Mouse (Mus musculus) midbrain, embryonic 10.5 days (tissue): ENCODE measurements around the gene Abcb8. TPM values are rescaled to one million over a fixed set of nuclear protein-coding genes. Genes with fewer than 3 reads are reported as not detected.
A peak's percentile ranks its signal among the peaks of the same experiment; 100 is the strongest.

Source experiments
- DNase-seq: peaks from one replicate; pipeline ENCODE4 v3.0.0-alpha.2; 2017; ENCODE audit warnings: low spot score
- H3K27ac ChIP-seq: fragments of 300-500 bp; sonication (generic); replicated peaks from 2 replicates; pipeline ENCODE4 v1.5.1; 2016; ENCODE audit warnings: mild to moderate bottlenecking
- H3K27me3 ChIP-seq: fragments of 300-500 bp; sonication (generic); 2 replicates; pipeline ENCODE4 v1.6.1; 2016; ENCODE audit warnings: low read depth, mild to moderate bottlenecking; ENCODE audit not compliant: poor library complexity, severe bottlenecking
- H3K36me3 ChIP-seq: fragments of 300-500 bp; sonication (generic); 2 replicates; pipeline ENCODE4 v1.6.1; 2016; ENCODE audit warnings: mild to moderate bottlenecking, moderate library complexity
- H3K4me1 ChIP-seq: fragments of 300-500 bp; sonication (generic); 2 replicates; pipeline ENCODE4 v1.6.1; 2016
- H3K4me3 ChIP-seq: fragments of 300-500 bp; sonication (generic); 2 replicates; pipeline ENCODE4 v1.5.1; 2016; ENCODE audit warnings: mild to moderate bottlenecking, moderate library complexity
- H3K9me3 ChIP-seq: fragments of 300-500 bp; sonication (generic); replicated peaks from 2 replicates; pipeline ENCODE4 v1.6.1; 2016; ENCODE audit warnings: mild to moderate bottlenecking
- WGBS: fragments of 180-500 bp; shearing (Covaris S2); methylation state at CpG from one replicate; pipeline ENCODE4 v1.1.7; 2016; 5-methylcytosine and 5-hydroxymethylcytosine counted together
- polyA plus RNA-seq: library from polyadenylated mRNA; unstranded; fragments of >200 nt; fragmentation: Nextera tagmentation; extraction: Ambion mirVana; gene quantifications from 2 replicates; pipeline ENCODE4 v1.2.1, GENCODE M21; 2016

Gene Abcb8
- polyA plus RNA-seq, 1 experiment from 2014 or later = 64.6 TPM

- Histone ChIP-seq H3K4me1 (peaks cover 74% of the 10 kb centered on the region), H3K27me3 (peaks cover 74% of the 10 kb centered on the region)
- under 1% methylated on average over 24 of the region's 24 CpGs for WGBS
Observed at GRCm38 (mm10) chr5:24352251-24352859, 41.1 kb upstream of the Abcb8 start.

DNA sequence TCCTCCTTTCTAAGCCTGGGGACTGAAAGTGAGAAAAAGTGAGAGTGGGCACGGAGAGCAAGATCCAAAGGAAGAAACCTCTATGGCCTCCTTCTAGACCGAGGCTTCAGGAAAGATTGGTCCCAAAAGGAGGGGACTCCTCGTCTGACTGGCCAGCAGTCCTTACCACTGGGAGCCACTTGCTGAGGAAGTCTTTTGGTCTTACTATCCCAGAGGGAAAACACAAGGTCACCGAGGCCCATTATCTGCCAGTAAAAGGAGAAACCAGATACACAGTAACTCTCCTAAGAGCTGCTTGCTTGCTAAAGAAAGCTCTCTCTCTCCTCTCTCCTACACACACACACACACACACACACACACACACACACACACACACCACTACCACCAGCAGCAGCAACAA is 40.1 kb upstream of the Abcb8 start:
- WGBS = 30% methylated on average over 4 of the region's 4 CpGs
- Histone ChIP-seq H3K27ac (peak overlapping the region; percentile 91), H3K36me3 (no peaks in the 10 kb centered on the region), H3K4me1 (peaks cover 65% of the 10 kb centered on the region), H3K27me3 (peaks cover 64% of the 10 kb centered on the region), H3K9me3 (no peaks in the 10 kb centered on the region), H3K4me3 (peak overlapping the region; percentile 80; the same call in 1 of the 2 replicates)
- DNase-seq = no peak

More at GRCm38 (mm10) chr5:24352251-24352859, 41.1 kb upstream of the Abcb8 start:
- H3K4me3 ChIP-seq = peak overlapping the region; percentile 80
- H3K9me3 ChIP-seq = no peaks in the 10 kb centered on the region
- H3K36me3 ChIP-seq = no peaks in the 10 kb centered on the region
- DNase-seq = peak; percentile 76
- H3K27ac ChIP-seq = peak overlapping the region; percentile 91

DNA sequence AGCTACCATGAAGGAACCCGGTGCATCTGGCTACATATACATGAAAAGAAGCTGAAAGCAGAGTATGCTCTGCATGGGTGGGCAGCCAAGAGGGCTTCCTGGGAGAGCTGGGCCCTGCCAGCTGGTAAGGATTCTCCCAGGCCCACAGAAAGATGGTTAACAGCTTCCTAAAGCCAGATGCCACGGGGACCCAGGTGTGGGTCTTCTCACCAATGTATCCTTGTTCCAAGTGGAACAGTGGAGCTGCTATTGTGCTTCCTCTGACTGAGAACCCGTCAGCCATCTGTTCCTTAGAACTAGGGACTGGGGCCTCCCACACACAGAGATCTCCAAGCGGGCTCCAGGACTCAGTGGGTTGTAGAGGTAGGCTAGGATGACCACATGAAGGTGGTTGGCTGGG is 36.7 kb upstream of the Abcb8 start:
- Histone ChIP-seq H3K27me3 (peaks cover 33% of the 10 kb centered on the region), H3K27ac (no peak overlapping the region), H3K9me3 (no peaks in the 10 kb centered on the region), H3K4me1 (peaks cover 37% of the 10 kb centered on the region), H3K4me3 (no peak overlapping the region), H3K36me3 (no peaks in the 10 kb centered on the region)
- DNase-seq = no peak
- WGBS = 62% methylated on average over 4 of the region's 4 CpGs

- peak; percentile 84 for DNase-seq
- 22% methylated on average over 7 of the region's 7 CpGs for WGBS
- Histone ChIP-seq H3K4me3 (no peak overlapping the region), H3K4me1 (peaks cover 30% of the 10 kb centered on the region), H3K36me3 (no peaks in the 10 kb centered on the region), H3K9me3 (no peaks in the 10 kb centered on the region), H3K27me3 (peaks cover 26% of the 10 kb centered on the region), H3K27ac (no peak overlapping the region)
Observed at GRCm38 (mm10) chr5:24357461-24357860, 36.0 kb upstream of the Abcb8 start.

- peak overlapping the region; percentile 23; the same call in 1 of the 2 replicates for H3K27ac ChIP-seq
Observed at GRCm38 (mm10) chr5:24360792-24361454, 32.5 kb upstream of the Abcb8 start.

DNA sequence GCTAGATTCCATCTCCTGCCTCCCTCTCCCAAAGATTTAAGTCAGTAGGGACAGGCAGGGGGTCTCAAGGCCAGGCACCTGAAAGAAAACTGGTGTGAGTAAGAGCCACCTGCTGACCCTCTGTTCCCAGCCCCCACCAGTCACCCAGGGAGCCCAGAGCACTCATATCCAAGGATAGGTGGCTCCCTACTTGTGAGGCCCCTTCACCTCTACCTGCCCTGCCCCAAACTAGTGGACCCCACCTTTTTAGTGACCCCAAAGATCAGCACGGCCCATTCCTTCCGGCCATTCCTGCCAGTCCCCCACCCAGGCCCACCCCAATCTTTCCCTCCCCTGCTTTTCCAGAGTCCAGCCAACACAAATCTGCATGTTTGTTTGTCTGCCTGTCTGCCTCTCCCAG is 30.0 kb upstream of the Abcb8 start:
- no peaks in the 10 kb centered on the region for H3K36me3 ChIP-seq
- no peaks in the 10 kb centered on the region for H3K9me3 ChIP-seq
- no peak overlapping the region for H3K27ac ChIP-seq
- 0 out of 2 replicates have a peak, but pooled peaks cover 9% of the 10 kb centered on the region for H3K27me3 ChIP-seq
- DNase-seq = no peak
- H3K4me3 ChIP-seq = no peak overlapping the region
- WGBS = 79% methylated on average over 2 of the region's 2 CpGs
- peaks cover 23% of the 10 kb centered on the region for H3K4me1 ChIP-seq

More at GRCm38 (mm10) chr5:24360792-24361454, 32.5 kb upstream of the Abcb8 start:
- DNase-seq = peak; percentile 82
- Histone ChIP-seq H3K4me1 (peaks cover 21% of the 10 kb centered on the region), H3K9me3 (no peaks in the 10 kb centered on the region), H3K36me3 (no peaks in the 10 kb centered on the region), H3K27me3 (0 out of 2 replicates have a peak, but pooled peaks cover 9% of the 10 kb centered on the region), H3K4me3 (no peak overlapping the region)
- WGBS = 2% methylated on average over 7 of the region's 7 CpGs

GRCm38 (mm10) chr5:24364061-24364460 is 29.4 kb upstream of the Abcb8 start:
- Histone ChIP-seq H3K9me3 (no peaks in the 10 kb centered on the region), H3K4me1 (peaks cover 23% of the 10 kb centered on the region), H3K27ac (no peak overlapping the region), H3K27me3 (0 out of 2 replicates have a peak, but pooled peaks cover 9% of the 10 kb centered on the region), H3K4me3 (no peak overlapping the region), H3K36me3 (no peaks in the 10 kb centered on the region)
- WGBS = 55% methylated on average over 3 of the region's 3 CpGs
- no peak for DNase-seq

DNA sequence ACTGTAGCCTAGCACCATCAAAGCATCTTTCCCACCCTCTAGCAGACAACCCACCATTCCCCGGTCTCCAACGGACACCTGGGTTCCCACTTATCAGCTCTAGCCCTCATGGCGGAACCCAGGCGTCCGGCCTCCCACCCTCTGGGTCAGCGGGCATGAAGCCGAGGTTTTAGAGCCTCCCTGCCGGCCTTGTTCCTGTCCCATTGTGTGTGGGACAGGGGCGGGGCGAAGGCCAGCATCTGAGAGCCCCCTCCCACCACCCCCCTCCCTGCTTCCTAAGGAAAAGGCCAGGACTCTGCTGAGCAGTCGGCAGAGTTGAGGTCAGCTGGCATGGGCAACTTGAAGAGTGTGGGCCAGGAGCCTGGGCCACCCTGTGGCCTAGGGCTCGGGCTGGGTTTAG is 29.0 kb upstream of the Abcb8 start, which contains the start of gene Nos3:
TSS of gene Nos3 (plus strand) at position 303 of the 400 bp plus-strand sequence.
- peak within 1 kb of the TSS; percentile 14; the same call in 1 of the 2 replicates for H3K4me3 ChIP-seq
- no peak for DNase-seq
- no peaks in the 10 kb centered on the region for H3K36me3 ChIP-seq
- WGBS = 42% methylated on average over 12 of the region's 12 CpGs
- H3K27ac ChIP-seq = peak within 1 kb of the TSS; percentile 15; the same call in 1 of the 2 replicates
- H3K4me1 ChIP-seq = peaks cover 23% of the 10 kb centered on the region
- no peaks in the 10 kb centered on the region for H3K9me3 ChIP-seq
- H3K27me3 ChIP-seq = 0 out of 2 replicates have a peak, but pooled peaks cover 9% of the 10 kb centered on the region

DNA sequence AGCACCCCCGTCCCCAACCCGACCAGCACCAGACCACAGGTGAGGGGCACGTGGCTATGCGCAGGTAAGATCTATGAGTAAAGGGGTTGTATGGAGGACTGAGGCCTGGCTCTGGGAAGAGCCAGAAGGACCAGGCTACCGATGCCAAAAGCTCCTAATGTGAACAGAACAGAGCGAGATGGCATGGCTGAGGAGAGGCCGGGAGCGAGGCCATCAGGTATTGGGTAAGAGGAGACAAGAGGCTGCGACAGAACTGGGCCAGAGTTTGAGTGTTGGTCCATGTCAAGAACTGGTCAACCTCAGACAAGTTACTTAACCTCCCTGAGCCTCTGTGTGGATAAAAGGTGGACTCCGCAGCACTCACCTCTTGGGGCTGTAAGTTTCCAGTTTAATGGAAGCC is 28.5 kb upstream of the Abcb8 start:
- no peak for DNase-seq
- Histone ChIP-seq H3K9me3 (no peaks in the 10 kb centered on the region), H3K4me1 (peaks cover 26% of the 10 kb centered on the region), H3K27me3 (0 out of 2 replicates have a peak, but pooled peaks cover 9% of the 10 kb centered on the region), H3K4me3 (0 out of 2 replicates have a peak overlapping the region, but pooled peaks have one; percentile 14), H3K27ac (peak overlapping the region; percentile 15; the same call in 1 of the 2 replicates), H3K36me3 (no peaks in the 10 kb centered on the region)
- 86% methylated on average over 10 of the region's 10 CpGs for WGBS

- 0 out of 2 replicates have a peak, but pooled peaks cover 9% of the 10 kb centered on the region for H3K27me3 ChIP-seq
- no peak for DNase-seq
- H3K9me3 ChIP-seq = no peaks in the 10 kb centered on the region
- 55% methylated on average over 5 of the region's 5 CpGs for WGBS
- peaks cover 26% of the 10 kb centered on the region for H3K4me1 ChIP-seq
- 0 out of 2 replicates have a peak overlapping the region, but pooled peaks have one; percentile 15 for H3K27ac ChIP-seq
- H3K4me3 ChIP-seq = no peak overlapping the region
- H3K36me3 ChIP-seq = no peaks in the 10 kb centered on the region
Observed at GRCm38 (mm10) chr5:24365528-24365927, 27.9 kb upstream of the Abcb8 start.

DNA sequence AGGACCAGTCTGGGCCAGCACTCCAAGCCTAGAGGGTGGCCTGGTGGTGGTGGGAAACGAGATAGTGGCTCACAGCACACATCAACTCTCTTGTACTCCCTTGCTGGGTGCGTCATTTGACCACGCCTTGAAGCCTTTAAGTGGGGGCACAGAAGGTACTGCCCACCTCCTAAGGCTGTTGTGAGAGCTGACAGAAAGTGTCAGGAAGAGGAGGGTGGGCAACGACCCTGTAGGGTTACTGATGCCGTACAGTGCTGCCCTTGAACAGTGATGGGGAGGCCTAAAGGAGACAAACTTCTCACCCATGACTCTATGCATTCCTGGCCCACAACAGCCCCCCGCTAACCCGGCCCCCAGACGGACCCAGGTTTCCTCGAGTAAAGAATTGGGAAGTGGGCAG is 27.0 kb upstream of the Abcb8 start:
- H3K4me3 ChIP-seq = no peak overlapping the region
- 88% methylated on average over 9 of the region's 9 CpGs for WGBS
- no peak for DNase-seq
- H3K27me3 ChIP-seq = peaks cover 9% of the 10 kb centered on the region; the same call in 1 of the 2 replicates
- peaks cover 22% of the 10 kb centered on the region for H3K4me1 ChIP-seq
- H3K27ac ChIP-seq = no peak overlapping the region
- no peaks in the 10 kb centered on the region for H3K36me3 ChIP-seq
- no peaks in the 10 kb centered on the region for H3K9me3 ChIP-seq

DNA sequence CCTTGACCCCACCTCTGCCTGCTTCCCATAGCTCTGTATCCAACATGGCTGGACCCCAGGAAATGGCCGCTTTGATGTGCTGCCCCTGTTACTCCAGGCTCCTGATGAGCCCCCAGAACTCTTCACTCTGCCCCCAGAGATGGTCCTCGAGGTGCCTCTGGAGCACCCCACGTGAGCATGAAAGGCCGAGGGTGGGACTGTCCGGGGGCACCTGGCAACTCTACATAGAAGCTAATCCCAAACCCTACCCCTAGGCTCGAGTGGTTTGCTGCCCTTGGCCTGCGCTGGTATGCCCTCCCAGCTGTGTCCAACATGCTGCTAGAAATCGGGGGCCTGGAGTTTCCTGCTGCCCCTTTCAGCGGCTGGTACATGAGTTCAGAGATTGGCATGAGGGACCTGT is 23.7 kb upstream of the Abcb8 start:
- WGBS = 83% methylated on average over 9 of the region's 9 CpGs
- H3K4me1 ChIP-seq = peaks cover 12% of the 10 kb centered on the region
- H3K9me3 ChIP-seq = no peaks in the 10 kb centered on the region
- H3K27me3 ChIP-seq = peaks cover 3% of the 10 kb centered on the region; the same call in 1 of the 2 replicates
- no peak for DNase-seq
- H3K27ac ChIP-seq = 0 out of 2 replicates have a peak overlapping the region, but pooled peaks have one; percentile 1
- no peaks in the 10 kb centered on the region for H3K36me3 ChIP-seq
- H3K4me3 ChIP-seq = no peak overlapping the region

DNA sequence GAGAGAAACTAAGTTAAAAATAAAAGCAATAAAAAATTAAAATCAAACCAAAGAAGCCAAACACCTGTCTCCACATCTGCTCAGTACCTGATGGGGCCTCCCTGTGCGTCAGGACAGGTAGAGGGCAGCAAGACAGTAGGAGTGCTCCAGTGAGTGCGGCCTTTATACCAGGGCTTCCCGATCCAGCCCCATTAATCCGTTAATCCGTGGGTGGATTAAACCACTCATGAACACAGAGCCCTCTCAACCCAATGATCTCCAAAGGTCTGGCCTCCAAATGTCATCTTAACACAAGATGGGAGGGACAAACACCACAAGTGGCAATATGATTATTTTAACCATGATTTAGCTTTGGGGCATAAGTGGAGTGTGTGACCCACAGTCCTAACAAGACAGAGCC is 19.7 kb upstream of the Abcb8 start:
- Histone ChIP-seq H3K36me3 (no peaks in the 10 kb centered on the region), H3K4me3 (no peak overlapping the region), H3K27me3 (no peaks in the 10 kb centered on the region; the same call in 1 of the 2 replicates), H3K27ac (no peak overlapping the region), H3K9me3 (no peaks in the 10 kb centered on the region), H3K4me1 (peaks cover 17% of the 10 kb centered on the region)
- no peak for DNase-seq
- WGBS = 62% methylated on average over 5 of the region's 5 CpGs
